ENCODE assay signal across 8 mouse cellular contexts in the genomic region with DNA sequence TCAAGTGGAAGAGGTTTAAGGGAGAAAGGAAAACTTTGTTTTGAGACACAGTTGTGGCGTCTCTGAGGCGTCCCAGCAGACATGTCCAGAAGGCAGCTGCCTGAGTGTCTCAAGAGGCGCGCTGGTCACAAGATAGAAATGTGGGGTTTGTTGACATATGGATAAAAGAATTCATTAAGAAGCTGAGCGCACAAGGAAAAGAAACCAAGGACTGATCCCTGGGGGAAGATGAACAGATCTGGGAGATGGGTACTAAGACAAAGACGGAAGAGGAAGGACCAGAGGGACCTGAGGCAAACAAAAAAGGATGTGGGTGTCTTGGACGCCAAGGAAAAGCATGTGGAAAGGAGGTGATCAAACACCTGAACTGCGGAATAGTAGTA.
DNase-seq lines count a peak whose midpoint lies in the region; ATAC-seq and TF ChIP-seq lines count a peak whose summit lies in the region.

No protein-coding gene starts in this region.

- no peak for TF ChIP-seq EP300 in liver, embryonic 14.5 days (IDR thresholded peaks at IDR 0.05; ENCODE audit: low read depth)

- intact Hi-C loops in left cerebral cortex, adult 2 months (cut with DNase I), result loop anchor here (1.0 to 10.0 kb wide), 3 partner anchors 131 to 536 kb away; no protein-coding TSS in a partner anchor
- intact Hi-C loops in left cerebral cortex, postnatal 36 days (cut with DNase I), result loop anchor here (5.0 kb wide), 1 partner anchor 284 kb away; no protein-coding TSS in a partner anchor

- no peak overlapping the region for H3K4me2 ChIP-seq in forebrain, embryonic 12.5 days
- peak overlapping the region; percentile 26 for H3K4me2 ChIP-seq in liver, embryonic 14.5 days (ENCODE audit: low read depth)
- H3K4me2 ChIP-seq in neural tube, embryonic 14.5 days (ENCODE audit: low read depth, low read length), result no peak overlapping the region

- no peaks in the 10 kb centered on the region for H3K36me3 ChIP-seq in forebrain, embryonic 12.5 days (replicated peaks)
- no peaks in the 10 kb centered on the region for H3K36me3 ChIP-seq in forebrain, embryonic 10.5 days (replicated peaks)
- H3K36me3 ChIP-seq in liver, embryonic 14.5 days (replicated peaks; ENCODE audit: control insufficient read depth, insufficient read depth, low read depth), result no peaks in the 10 kb centered on the region
- no peaks in the 10 kb centered on the region for H3K36me3 ChIP-seq in neural tube, embryonic 14.5 days (ENCODE audit: control insufficient read depth, insufficient read depth, low read length)

- H3K9me3 ChIP-seq in forebrain, embryonic 12.5 days, result no peaks in the 10 kb centered on the region
- no peaks in the 10 kb centered on the region for H3K9me3 ChIP-seq in forebrain, embryonic 10.5 days
- no peaks in the 10 kb centered on the region for H3K9me3 ChIP-seq in liver, embryonic 14.5 days (ENCODE audit: control insufficient read depth, low read length)
- H3K9me3 ChIP-seq in neural tube, embryonic 14.5 days (ENCODE audit: control insufficient read depth, low read length), result no peaks in the 10 kb centered on the region

- no peak overlapping the region for H3K9ac ChIP-seq in forebrain, embryonic 12.5 days
- H3K9ac ChIP-seq in liver, embryonic 14.5 days (replicated peaks), result no peak overlapping the region
- no peak overlapping the region for H3K9ac ChIP-seq in neural tube, embryonic 14.5 days (replicated peaks; ENCODE audit: low read depth, low read length)

- H3K27me3 ChIP-seq in forebrain, embryonic 12.5 days, result peaks cover 7% of the 10 kb centered on the region; the same call in 1 of the 2 replicates
- H3K27me3 ChIP-seq in forebrain, embryonic 10.5 days (ENCODE audit: poor library complexity, severe bottlenecking), result peaks cover 13% of the 10 kb centered on the region
- no peaks in the 10 kb centered on the region for H3K27me3 ChIP-seq in liver, embryonic 14.5 days (ENCODE audit: control insufficient read depth, insufficient read depth, low read length)
- no peaks in the 10 kb centered on the region for H3K27me3 ChIP-seq in neural tube, embryonic 14.5 days (ENCODE audit: control insufficient read depth, insufficient read depth, low read length)

- peaks cover 8% of the 10 kb centered on the region; the same call in 1 of the 2 replicates for H3K4me1 ChIP-seq in forebrain, embryonic 12.5 days
- H3K4me1 ChIP-seq in forebrain, embryonic 10.5 days, result peaks cover 9% of the 10 kb centered on the region
- H3K4me1 ChIP-seq in liver, embryonic 14.5 days (replicated peaks; ENCODE audit: control insufficient read depth in 2 of 2, insufficient read depth in 2 of 2, low read length in 1 of 2), result peaks cover 0 to 4% of the 10 kb centered on the region in 2 experiments; a peak in 1 of 4 replicates
- no peaks in the 10 kb centered on the region for H3K4me1 ChIP-seq in neural tube, embryonic 14.5 days (ENCODE audit: control insufficient read depth, insufficient read depth, low read length)

- ATAC-seq in forebrain, embryonic 12.5 days (ENCODE audit: low FRiP score), result peak; percentile 30; the same call in 1 of the 2 replicates
- no peak for ATAC-seq in liver, embryonic 14.5 days (ENCODE audit: insufficient read depth)
- ATAC-seq in neural tube, embryonic 14.5 days (ENCODE audit: low read depth), result peak; percentile 19

- DNase-seq in forebrain, embryonic 10.5 days (ENCODE audit: extremely low spot score, low spot score), result no peak
- no peak for DNase-seq in left cerebral cortex, adult 2 months (ENCODE audit: extremely low spot score in 1 of 2, low spot score in 2 of 2)
- no peak for DNase-seq in left cerebral cortex, postnatal 36 days (ENCODE audit: low spot score in 2 of 2)
- no peak for DNase-seq in liver, embryonic 14.5 days (ENCODE audit: low read depth in 3 of 3, low spot score in 3 of 3)
- no peak for DNase-seq in adrenal gland, adult (ENCODE audit: inconsistent age in 2 of 2, low spot score in 1 of 2)
- no peak for DNase-seq in ovary, postnatal 36 days (ENCODE audit: low spot score)

- no peak for TF ChIP-seq CTCF in left cerebral cortex, adult 2 months (IDR thresholded peaks at IDR 0.05)
- no peak for TF ChIP-seq CTCF in liver, embryonic 14.5 days (IDR thresholded peaks at IDR 0.05; ENCODE audit: low read depth)

- H3K4me3 ChIP-seq in forebrain, embryonic 12.5 days (replicated peaks), result no peak overlapping the region
- no peak overlapping the region for H3K4me3 ChIP-seq in forebrain, embryonic 10.5 days
- H3K4me3 ChIP-seq in left cerebral cortex, adult 2 months, result peak overlapping the region; percentile 48
- H3K4me3 ChIP-seq in liver, embryonic 14.5 days (ENCODE audit: insufficient read depth in 1 of 2, low read depth in 2 of 2, low read length in 2 of 2), result no peak overlapping the region
- H3K4me3 ChIP-seq in neural tube, embryonic 14.5 days (ENCODE audit: low read depth, low read length), result no peak overlapping the region

- WGBS in forebrain, embryonic 12.5 days, result 59% methylated on average over 8 of the region's 8 CpGs
- WGBS in forebrain, embryonic 10.5 days, result 68% methylated on average over 8 of the region's 8 CpGs
- 44% methylated on average over 8 of the region's 8 CpGs for WGBS in liver, embryonic 14.5 days (ENCODE audit: insufficient replicate concordance)
- 55% methylated on average over 8 of the region's 8 CpGs for WGBS in neural tube, embryonic 14.5 days

- H3K27ac ChIP-seq in forebrain, embryonic 12.5 days, result no peak overlapping the region
- H3K27ac ChIP-seq in forebrain, embryonic 10.5 days, result no peak overlapping the region
- no peak overlapping the region for H3K27ac ChIP-seq in left cerebral cortex, adult 2 months
- no peak overlapping the region for H3K27ac ChIP-seq in liver, embryonic 14.5 days
- H3K27ac ChIP-seq in neural tube, embryonic 14.5 days (ENCODE audit: low read depth, low read length), result no peak overlapping the region
